Mouse (Mus musculus) limb, embryonic 10.5 days (tissue): ENCODE measurements around the gene Pfdn6. TPM values are rescaled to one million over a fixed set of nuclear protein-coding genes. Genes with fewer than 3 reads are reported as not detected.

Experiments
- polyA plus RNA-seq: library from polyadenylated mRNA; unstranded; fragments of >200 nt; fragmentation: Nextera tagmentation; extraction: Ambion mirVana; gene quantifications from 2 replicates; pipeline ENCODE4 v1.2.1, GENCODE M21; 2016

Gene Pfdn6
- polyA plus RNA-seq, 1 experiment from 2014 or later: 212 TPM

Other genes with a start within 250 kb of the Pfdn6 start
- gene March2, start 221.7 kb downstream of the Pfdn6 start, polyA plus RNA-seq: 30.1 and 32.5 TPM in 2 replicates
- gene Rab11b, start 179.8 kb downstream of the Pfdn6 start, polyA plus RNA-seq: 325 and 350 TPM in 2 replicates
- 30.2 and 38.9 TPM in 2 replicates for gene Angptl4, start 158.5 kb downstream of the Pfdn6 start, polyA plus RNA-seq
- 24.8 and 28.5 TPM in 2 replicates for gene Kank3, start 129.8 kb downstream of the Pfdn6 start, polyA plus RNA-seq
- gene Rps28, start 115.8 kb downstream of the Pfdn6 start, polyA plus RNA-seq: 867 and 991 TPM in 2 replicates
- 497 and 518 TPM in 2 replicates for gene Ndufa7, start 115.8 kb downstream of the Pfdn6 start, polyA plus RNA-seq
- gene Cd320, start 97.3 kb downstream of the Pfdn6 start, polyA plus RNA-seq: 98.2 and 119 TPM in 2 replicates
- not detected in 2 replicates for gene Gm7029, start 66.5 kb downstream of the Pfdn6 start, polyA plus RNA-seq
- 5.9 and 6.6 TPM in 2 replicates for gene Kifc1, start 49.7 kb downstream of the Pfdn6 start, polyA plus RNA-seq
- 0.20 and 0.38 TPM in 2 replicates for gene Platr17, start 35.2 kb downstream of the Pfdn6 start, polyA plus RNA-seq
- gene Daxx, start 30.9 kb downstream of the Pfdn6 start, polyA plus RNA-seq: 88.1 and 92.2 TPM in 2 replicates
- gene Tapbp, start 24.4 kb downstream of the Pfdn6 start, polyA plus RNA-seq: 9.2 and 16.0 TPM in 2 replicates
- gene Zbtb22, start 24.4 kb downstream of the Pfdn6 start, polyA plus RNA-seq: 20.2 and 23.2 TPM in 2 replicates
- 43.2 and 43.9 TPM in 2 replicates for gene Rgl2, start 10.8 kb downstream of the Pfdn6 start, polyA plus RNA-seq
- 61.7 and 78.2 TPM in 2 replicates for gene Wdr46, start 317 bp upstream of the Pfdn6 start, polyA plus RNA-seq
- 2.9 and 3.9 TPM in 2 replicates for gene B3galt4, start 11.1 kb upstream of the Pfdn6 start, polyA plus RNA-seq
- 49.8 and 50.3 TPM in 2 replicates for gene Vps52, start 15.5 kb upstream of the Pfdn6 start, polyA plus RNA-seq
- gene Rps18, start 15.7 kb upstream of the Pfdn6 start, polyA plus RNA-seq: 1,605 and 1,760 TPM in 2 replicates
- gene H2-K1, start 60.0 kb upstream of the Pfdn6 start, polyA plus RNA-seq: 2.9 and 4.7 TPM in 2 replicates
- 11.8 and 15.0 TPM in 2 replicates for gene Ring1, start 84.3 kb upstream of the Pfdn6 start, polyA plus RNA-seq
- gene H2-Ke6, start 87.7 kb upstream of the Pfdn6 start, polyA plus RNA-seq: 25.9 and 33.7 TPM in 2 replicates
- 196 TPM in 2 replicates for gene Slc39a7, start 91.3 kb upstream of the Pfdn6 start, polyA plus RNA-seq
- gene Rxrb, start 91.5 kb upstream of the Pfdn6 start, polyA plus RNA-seq: 49.9 and 51.0 TPM in 2 replicates
- gene Col11a2, start 99.1 kb upstream of the Pfdn6 start, polyA plus RNA-seq: 0.43 and 2.5 TPM in 2 replicates
- gene H2-Oa, start 152.0 kb upstream of the Pfdn6 start, polyA plus RNA-seq: 0.31 and 0.66 TPM in 2 replicates
- 4.2 and 5.3 TPM in 2 replicates for gene H2-DMa, start 179.2 kb upstream of the Pfdn6 start, polyA plus RNA-seq
- gene Brd2, start 182.3 kb upstream of the Pfdn6 start, polyA plus RNA-seq: 140 and 145 TPM in 2 replicates
- 0.18 and 0.40 TPM in 2 replicates for gene H2-DMb2, start 203.0 kb upstream of the Pfdn6 start, polyA plus RNA-seq
- 0.18 and 0.51 TPM in 2 replicates for gene H2-DMb1, start 212.7 kb upstream of the Pfdn6 start, polyA plus RNA-seq
- gene Tap1, start 247.2 kb upstream of the Pfdn6 start, polyA plus RNA-seq: 1.6 and 3.2 TPM in 2 replicates
- 0.78 and 1.1 TPM in 2 replicates for gene Psmb9, start 247.4 kb upstream of the Pfdn6 start, polyA plus RNA-seq